Mouse (Mus musculus) MN1 (cell line): Measurements from ENCODE around the gene Sh2b2.

Experiments used
- DNase-seq: peaks from one replicate; pipeline ENCODE4 v3.0.0-alpha.2; 2016; ENCODE audit warnings: low spot score

The Sh2b2 gene

GRCm38 (mm10) chr5:136181197-136181596 lies 65.2 kb downstream of the Sh2b2 start:
- DNase-seq: no peak

DNA sequence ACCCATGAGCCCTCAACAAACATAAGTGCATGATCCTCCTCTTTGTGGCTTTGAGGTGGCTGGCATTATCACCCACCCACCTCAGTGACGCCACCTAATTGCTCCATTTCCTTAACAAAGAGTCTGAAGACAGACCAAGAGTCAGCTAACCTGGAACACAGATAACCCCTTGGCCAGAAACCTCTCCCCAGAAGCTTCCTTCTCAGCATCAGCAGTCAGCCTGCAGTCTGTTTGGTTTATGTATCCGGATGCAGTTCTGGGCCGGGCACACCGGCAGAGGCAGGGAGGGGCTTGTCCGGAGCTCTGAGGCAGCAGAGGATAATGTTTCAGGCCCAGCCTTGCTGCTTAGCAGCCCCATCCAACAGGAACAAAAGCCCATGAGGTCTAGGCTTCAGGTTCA lies 66.8 kb downstream of the Sh2b2 start:
- no peak for DNase-seq

DNA sequence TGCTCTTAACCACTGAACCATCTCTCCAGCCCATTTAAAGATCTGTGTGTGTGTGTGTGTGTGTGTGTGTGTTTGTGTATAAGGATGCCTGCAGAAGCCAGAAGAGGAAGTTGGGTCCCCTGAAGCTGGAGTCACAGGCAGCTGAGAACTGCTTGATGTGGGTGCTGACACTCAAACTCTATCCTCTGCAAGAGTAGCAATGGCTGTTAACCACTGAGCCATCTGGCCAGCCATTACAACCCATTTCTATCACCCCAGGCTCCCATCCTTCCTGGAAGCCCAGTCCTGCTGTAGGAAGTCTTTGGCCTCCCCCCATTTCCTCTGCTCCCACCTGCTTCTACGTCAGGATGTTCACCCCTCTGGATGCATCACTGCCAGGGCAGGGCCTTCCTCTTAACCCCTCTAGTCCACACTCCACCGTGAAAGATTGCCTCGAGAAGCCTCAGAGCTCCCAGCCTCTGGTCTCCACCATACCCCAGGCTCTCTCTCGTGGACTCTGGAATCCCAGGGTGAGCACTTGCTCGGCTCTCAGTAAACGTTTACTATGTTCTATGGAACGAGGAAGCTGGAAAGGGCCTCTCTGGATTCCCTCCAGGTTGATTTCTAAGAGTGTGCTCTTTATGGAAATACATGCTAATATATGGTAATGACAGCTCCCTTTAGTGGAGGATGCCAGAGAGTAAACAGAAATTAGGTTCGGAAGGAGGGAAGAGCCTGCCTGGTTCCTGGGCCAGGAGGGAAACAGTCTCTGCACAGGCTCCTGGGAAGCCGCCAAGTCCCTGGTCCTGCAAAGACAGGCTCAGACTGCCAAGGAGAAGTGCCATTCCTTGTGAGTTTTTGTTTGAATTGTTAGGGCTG lies 72.5 kb downstream of the Sh2b2 start:
- DNase-seq: peak; percentile 89

DNA sequence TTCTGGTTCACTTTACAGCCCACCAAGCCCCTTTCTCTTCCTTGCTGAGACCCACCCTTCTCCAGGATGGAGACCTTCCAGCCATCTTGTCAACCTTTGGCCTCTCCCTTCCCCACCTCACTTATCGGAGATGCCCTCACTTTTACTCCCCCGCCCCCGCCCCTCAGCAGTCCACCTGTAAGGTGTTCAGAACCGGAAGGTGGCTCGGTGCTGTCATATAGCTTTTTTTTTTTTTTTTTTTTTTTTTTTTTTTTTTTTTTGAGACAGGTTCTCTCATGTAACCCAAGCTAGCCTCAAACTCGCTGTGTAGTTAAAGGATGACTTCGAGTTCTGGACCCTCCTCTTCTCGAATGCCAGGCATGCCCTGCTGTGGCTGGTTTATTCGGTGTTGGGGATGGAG lies 73.4 kb downstream of the Sh2b2 start:
- no peak for DNase-seq

DNA sequence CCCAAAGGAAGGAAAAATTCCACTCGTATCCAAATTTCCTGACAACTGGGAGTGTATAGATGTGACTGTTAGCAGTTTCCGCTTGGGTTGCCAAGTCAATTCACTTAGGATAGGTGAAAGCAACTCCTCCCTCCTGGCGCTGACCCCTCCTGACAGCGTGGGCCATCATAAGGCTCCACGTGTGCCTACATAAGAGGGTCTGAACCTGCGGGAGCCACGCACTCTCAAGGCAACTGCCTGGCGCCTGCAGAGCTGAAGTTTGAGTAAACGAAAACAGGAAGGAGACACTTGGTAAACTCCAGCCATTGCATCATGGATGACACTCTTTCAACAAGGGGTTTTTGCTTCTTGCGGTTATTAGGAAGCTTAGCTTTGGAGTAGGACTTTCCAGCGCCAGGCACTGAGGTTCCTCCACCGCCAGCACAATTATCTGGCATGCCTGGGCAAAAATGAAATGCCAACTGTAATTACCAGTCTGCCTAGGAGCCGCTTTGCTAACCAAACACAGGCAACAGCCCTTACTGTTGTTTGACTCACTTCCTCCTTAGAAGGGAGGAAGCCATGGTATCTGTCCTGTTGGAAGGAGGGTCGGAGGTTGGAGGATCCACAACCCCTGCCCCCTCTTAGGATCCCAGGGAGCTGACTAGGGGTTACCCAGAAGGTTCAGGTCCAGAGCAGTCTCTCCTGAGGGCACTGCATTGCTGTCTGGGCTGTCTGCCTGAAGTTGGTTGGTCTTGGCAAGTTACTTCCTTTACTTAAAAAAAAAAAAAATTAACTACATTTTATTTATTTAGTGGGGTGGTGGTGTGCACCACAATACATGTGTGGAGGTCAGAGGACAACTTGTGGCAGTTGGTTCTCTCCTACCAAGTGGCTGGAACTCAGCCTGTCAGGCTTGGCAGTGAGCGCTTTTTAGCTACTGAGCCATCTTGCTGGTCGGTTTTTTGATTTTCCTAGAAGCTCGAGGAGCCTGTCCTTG lies 74.7 kb downstream of the Sh2b2 start:
- peak; percentile 57 for DNase-seq

GRCm38 (mm10) chr5:136170512-136171362 lies 75.6 kb downstream of the Sh2b2 start, which contains the start of gene Orai2:
Gene Orai2 (minus strand): TSS chr5:136170713.
- DNase-seq: peak; percentile 90

- peak; percentile 77 for DNase-seq
These were observed 76.5 kb downstream of the Sh2b2 start for GRCm38 (mm10) chr5:136169626-136170511.
